Mouse (Mus musculus) liver, adult 2 months (tissue): ENCODE results near the gene Gfm1. TPM values are rescaled to one million over a fixed set of nuclear protein-coding genes. Genes with fewer than 3 reads are reported as not detected.

ENCODE experiments used
- DNase-seq: peaks from one replicate; pipeline ENCODE4 v3.0.0-alpha.2; 2011; ENCODE audit warnings: low read depth, low spot score; ENCODE audit errors: extremely low read depth
- H3K27ac ChIP-seq: fragments of 200-500 bp; replicated peaks from 2 replicates; pipeline ENCODE4 v1.5.1; 2012; ENCODE audit warnings: low read depth, mild to moderate bottlenecking, control low read depth, inconsistent platforms, low read length; ENCODE audit not compliant: insufficient read depth
- H3K27me3 ChIP-seq: fragments of 200-500 bp; 2 replicates; pipeline ENCODE4 v1.6.1; 2012; ENCODE audit warnings: mild to moderate bottlenecking, moderate library complexity, low read length, inconsistent platforms; ENCODE audit not compliant: control insufficient read depth, insufficient read depth
- H3K36me3 ChIP-seq: fragments of 200-500 bp; 2 replicates; pipeline ENCODE4 v1.6.1; 2012; ENCODE audit warnings: low read length, inconsistent platforms; ENCODE audit not compliant: control insufficient read depth, insufficient read depth
- H3K4me1 ChIP-seq: fragments of 200-500 bp; 2 replicates; pipeline ENCODE4 v1.6.1; 2011; ENCODE audit warnings: low read length; ENCODE audit not compliant: control insufficient read depth, insufficient read depth
- H3K4me3 ChIP-seq: fragments of 200-500 bp; 2 replicates; pipeline ENCODE4 v1.5.1; 2011; ENCODE audit warnings: low read depth, mild to moderate bottlenecking, control low read depth, low read length, moderate library complexity; ENCODE audit not compliant: insufficient read depth
- H3K79me2 ChIP-seq: fragments of 200-500 bp; 2 replicates; pipeline ENCODE4 v1.6.1; 2012; ENCODE audit warnings: inconsistent platforms, mild to moderate bottlenecking, low read length, moderate library complexity; ENCODE audit not compliant: control insufficient read depth, insufficient read depth
- H3K9ac ChIP-seq: fragments of 200-500 bp; 2 replicates; pipeline ENCODE4 v1.6.1; 2012; ENCODE audit warnings: low read depth, mild to moderate bottlenecking, control low read depth, inconsistent platforms, low read length
- CTCF ChIP-seq: fragments of 200-500 bp; IDR thresholded peaks from 2 replicates; pipeline ENCODE4 v1.5.1; 2011; ENCODE audit warnings: low read depth, low read length, control low read depth
- POLR2A ChIP-seq: fragments of 200-500 bp; IDR thresholded peaks from 2 replicates; pipeline ENCODE4 v1.6.1; 2011; ENCODE audit warnings: low read length, control low read depth; ENCODE audit not compliant: insufficient read depth; ENCODE audit errors: extremely low read depth
- WGBS: fragments of 180-500 bp; shearing (Covaris S2); methylation state at CpG from one replicate; pipeline ENCODE4 v1.1.7; 2018; 5-methylcytosine and 5-hydroxymethylcytosine counted together
- polyA plus RNA-seq: library from polyadenylated mRNA; depleted of rRNA; stranded (reverse); fragments of >200 nt; gene quantifications from 2 replicates; pipeline ENCODE4 v1.2.3, GENCODE M21; 2012; rRNA removed
- total RNA-seq: library from RNA; depleted of rRNA; stranded (reverse); fragments of >200 nt; gene quantifications from 2 replicates; pipeline ENCODE4 v1.2.3, GENCODE M21; 2014; rRNA removed

Gene Gfm1
- total RNA-seq, result 44.2 and 60.9 TPM in 2 replicates
- polyA plus RNA-seq, result 32.6 and 34.0 TPM in 2 replicates

GRCm38 (mm10) chr3:67429999-67430380 lies at the start of gene Gfm1:
TSS of gene Gfm1 (plus strand) at chr3:67430096.
- TF ChIP-seq CTCF (peak; percentile 94), POLR2A (no peak)
- under 1% methylated on average over 24 of the region's 24 CpGs for WGBS
- peaks cover 6% of the 10 kb centered on the region; the same call in 1 of the 2 replicates for H3K79me2 ChIP-seq
- peak within 1 kb of the TSS; percentile 98 for H3K4me3 ChIP-seq
- peak within 1 kb of the TSS; percentile 69 for H3K27ac ChIP-seq
- H3K27me3 ChIP-seq, result no peaks in the 10 kb centered on the region
- peak within 1 kb of the TSS; percentile 94 for H3K9ac ChIP-seq
- H3K4me1 ChIP-seq, result peaks cover 12% of the 10 kb centered on the region
- peak; percentile 82 for DNase-seq
- peaks cover 12% of the 10 kb centered on the region; the same call in 1 of the 2 replicates for H3K36me3 ChIP-seq

- TF ChIP-seq CTCF (0 out of 2 replicates have a peak, but pooled peaks have one; percentile 3), POLR2A (no peak)
- Histone ChIP-seq H3K27ac (no peak overlapping the region), H3K4me3 (peak overlapping the region; percentile 98; the same call in 1 of the 2 replicates), H3K79me2 (peaks cover 6% of the 10 kb centered on the region; the same call in 1 of the 2 replicates), H3K9ac (no peak overlapping the region), H3K27me3 (no peaks in the 10 kb centered on the region), H3K36me3 (peaks cover 11% of the 10 kb centered on the region; the same call in 1 of the 2 replicates), H3K4me1 (peaks cover 12% of the 10 kb centered on the region)
- DNase-seq, result no peak
- WGBS, result 28% methylated on average over 8 of the region's 8 CpGs
Observed at GRCm38 (mm10) chr3:67429338-67429998, 428 bp upstream of the Gfm1 start.

- 31% methylated on average over 6 of the region's 6 CpGs for WGBS
- H3K36me3 ChIP-seq, result peaks cover 40% of the 10 kb centered on the region
- no peak for TF ChIP-seq POLR2A
- no peak for TF ChIP-seq CTCF
Observed at GRCm38 (mm10) chr3:67434011-67434410, 4.1 kb downstream of the Gfm1 start.

DNA sequence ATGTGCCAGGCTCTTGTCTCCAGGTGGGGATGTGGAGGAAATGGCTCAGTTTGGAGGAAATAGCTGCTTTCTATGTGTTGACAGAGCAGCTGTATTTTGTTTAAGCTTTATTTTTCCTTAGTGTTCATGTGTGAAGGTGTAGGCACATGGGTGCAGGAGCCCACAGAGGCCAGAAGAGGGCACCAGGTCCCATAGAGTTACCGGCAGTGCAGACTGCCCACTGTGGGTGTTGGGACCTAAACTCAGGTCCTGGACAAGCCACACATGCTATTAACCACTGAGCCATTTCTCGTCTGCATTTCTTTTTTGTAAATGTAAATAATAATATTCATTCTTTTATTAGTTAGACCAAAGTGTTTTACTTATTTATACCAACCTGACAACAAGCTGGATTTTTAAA lies 17.2 kb downstream of the Gfm1 start:
- no peak overlapping the region for H3K9ac ChIP-seq
- no peak overlapping the region for H3K4me3 ChIP-seq
- H3K27ac ChIP-seq, result no peak overlapping the region
- WGBS, result 95% methylated on average over 2 of the region's 2 CpGs
- peaks cover 64% of the 10 kb centered on the region for H3K36me3 ChIP-seq
- H3K79me2 ChIP-seq, result no peaks in the 10 kb centered on the region; the same call in 1 of the 2 replicates
- no peak for DNase-seq
- H3K4me1 ChIP-seq, result no peaks in the 10 kb centered on the region
- no peak for TF ChIP-seq POLR2A
- peak; percentile 53 for TF ChIP-seq CTCF
- no peaks in the 10 kb centered on the region for H3K27me3 ChIP-seq

More at GRCm38 (mm10) chr3:67434011-67434410, 4.1 kb downstream of the Gfm1 start:
- Histone ChIP-seq H3K27me3 (no peaks in the 10 kb centered on the region), H3K9ac (no peak overlapping the region), H3K79me2 (peaks cover 6% of the 10 kb centered on the region; the same call in 1 of the 2 replicates), H3K4me1 (peaks cover 12% of the 10 kb centered on the region), H3K27ac (peak overlapping the region; percentile 62), H3K4me3 (no peak overlapping the region)
- DNase-seq, result peak; percentile 94

DNA sequence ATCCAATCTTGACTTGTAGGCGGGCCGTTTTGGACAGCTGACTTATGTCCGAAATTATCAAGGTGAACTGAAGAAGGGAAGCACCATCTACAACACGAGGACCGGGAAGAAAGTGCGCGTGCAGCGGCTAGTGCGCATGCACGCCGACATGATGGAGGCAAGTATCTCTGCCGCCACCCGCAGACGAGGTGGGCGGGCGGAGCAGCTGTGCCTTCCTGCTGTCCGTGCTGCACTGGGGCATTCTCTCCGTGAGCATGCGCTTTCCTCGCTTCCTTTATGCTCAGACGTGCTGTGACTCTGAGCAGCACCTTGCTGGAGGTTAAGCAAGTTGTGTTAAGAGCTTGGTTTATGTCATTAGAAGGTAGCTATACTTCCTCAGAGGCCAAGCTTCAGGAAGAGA lies 19.8 kb downstream of the Gfm1 start:
- no peak overlapping the region for H3K4me3 ChIP-seq
- WGBS, result 94% methylated on average over 21 of the region's 21 CpGs

More for the DNA sequence above, 19.8 kb downstream of the Gfm1 start:
- Histone ChIP-seq H3K36me3 (peaks cover 65% of the 10 kb centered on the region), H3K27ac (no peak overlapping the region), H3K9ac (no peak overlapping the region), H3K79me2 (no peaks in the 10 kb centered on the region; the same call in 1 of the 2 replicates), H3K27me3 (no peaks in the 10 kb centered on the region), H3K4me1 (no peaks in the 10 kb centered on the region)
- no peak for TF ChIP-seq CTCF
- no peak for TF ChIP-seq POLR2A
- DNase-seq, result no peak
